Mouse (Mus musculus) left cerebral cortex, postnatal 10 days (tissue): Measurements from ENCODE around the gene Lsmem1. TPM values are rescaled to one million over a fixed set of nuclear protein-coding genes. Genes with fewer than 3 reads are reported as not detected.
"Not testable (repeated sequence)": the region's sequence is repeated elsewhere in the genome, so short reads cannot be mapped to it uniquely, and the experiment has no call there.

Source experiments
- DNase-seq, 2 experiments: peaks; one replicate each; pipeline ENCODE4 v3.0.0; 2021 to 2022; ENCODE audit warnings: low spot score in 2 of 2, mixed read lengths in 1 of 2; ENCODE audit errors: extremely low spot score in 1 of 2
- intact Hi-C: fragments of 180-260 bp; cut with DNase I; formaldehyde crosslinking; loops from one replicate; pipeline ENCODE4 v1.15.1; 2025
- total RNA-seq, 2 experiments: library from RNA; stranded (reverse); gene quantifications; 2 replicates each; pipeline ENCODE4 v1.2.3; 2021

Lsmem1 gene
- total RNA-seq, 2 experiments from 2014 or later = 0.92 to 1.7 TPM

DNA sequence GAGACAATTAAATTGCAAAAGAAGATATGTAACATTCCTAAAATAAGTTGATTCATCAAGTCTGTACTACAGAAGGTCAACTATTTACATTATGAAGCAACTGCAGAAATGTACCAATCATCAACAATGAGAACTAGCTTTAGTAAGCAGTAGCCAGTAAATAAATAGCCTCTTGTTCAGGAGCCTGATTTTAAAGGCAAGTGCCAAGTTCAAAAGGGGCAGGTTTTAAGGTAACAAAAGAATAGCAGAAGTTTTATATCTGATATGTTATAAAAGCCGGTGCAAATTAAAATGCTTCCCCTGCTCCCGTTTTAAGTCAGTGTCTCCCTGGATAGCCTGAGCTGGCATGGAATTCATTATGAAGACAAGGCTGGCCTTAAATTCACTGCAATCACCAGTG, 18.5 kb upstream of the Lsmem1 start:
- intact Hi-C loops = no loop called here

DNA sequence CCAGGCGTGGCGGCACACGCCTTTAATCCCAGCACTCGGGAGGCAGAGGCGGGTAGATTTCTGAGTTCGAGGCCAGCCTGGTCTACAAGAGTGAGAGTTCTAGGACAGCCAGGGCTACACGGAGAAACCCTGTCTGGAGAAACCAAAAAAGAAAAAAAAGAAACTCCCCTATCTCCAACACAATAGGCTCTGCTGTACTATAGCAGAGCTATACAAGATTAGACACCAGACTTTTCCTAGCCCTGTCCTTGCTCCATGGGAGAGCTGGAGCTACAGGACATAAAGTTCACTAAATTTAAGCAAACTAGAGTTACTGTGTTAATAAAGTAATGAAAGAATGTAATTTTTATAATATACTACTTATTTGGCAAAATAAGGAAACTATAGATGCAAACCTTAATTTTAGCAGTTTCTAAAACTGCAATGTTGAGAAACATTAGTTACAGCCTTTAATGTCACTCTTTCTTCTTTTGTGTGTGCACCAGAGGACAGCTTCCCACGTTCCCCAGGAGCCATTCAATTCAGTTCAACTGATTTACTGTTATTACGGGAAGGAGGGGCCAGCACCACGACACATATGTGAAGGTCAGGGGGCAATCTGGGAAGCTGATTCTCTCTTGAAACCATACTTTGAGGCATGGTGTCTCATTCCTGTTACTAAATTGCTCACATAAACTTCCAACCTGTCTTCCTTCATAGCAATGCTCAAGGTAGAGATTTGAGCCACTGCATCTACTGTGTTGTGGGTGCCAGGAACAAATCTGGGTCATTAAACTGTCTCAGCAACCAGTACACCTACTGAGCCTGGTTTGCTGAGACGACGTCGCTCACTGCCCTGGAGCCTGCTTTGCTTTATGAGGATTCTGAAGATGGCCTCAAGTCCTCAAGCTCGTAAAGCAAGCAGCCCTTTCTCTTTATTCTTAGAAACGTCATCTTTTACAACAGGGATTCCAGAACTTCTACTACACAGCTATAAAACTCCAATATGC, 15.9 kb upstream of the Lsmem1 start:
- DNase-seq = no peak
- intact Hi-C loops = no loop called here

More for the DNA sequence above, 18.5 kb upstream of the Lsmem1 start:
- no peak for DNase-seq

DNA sequence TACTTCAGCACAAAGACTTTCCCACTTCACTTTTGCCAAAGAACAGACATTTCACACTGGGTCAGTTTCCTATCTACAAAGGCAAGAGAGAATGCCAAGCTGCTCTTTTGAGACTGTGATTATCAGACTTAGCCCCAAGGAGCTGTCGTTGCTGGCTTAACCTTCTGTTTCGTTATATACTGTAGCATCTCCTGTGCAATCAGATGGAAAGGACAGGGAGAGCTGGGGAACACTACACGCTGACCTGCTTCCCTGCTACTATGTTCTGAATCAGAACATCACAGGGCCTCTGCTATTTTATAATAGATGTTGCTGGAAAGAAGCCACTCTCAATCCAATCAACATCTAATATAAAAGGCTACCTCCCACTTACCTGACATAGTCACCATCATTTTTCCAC, 9.8 kb upstream of the Lsmem1 start:
- intact Hi-C loops = no loop called here

DNA sequence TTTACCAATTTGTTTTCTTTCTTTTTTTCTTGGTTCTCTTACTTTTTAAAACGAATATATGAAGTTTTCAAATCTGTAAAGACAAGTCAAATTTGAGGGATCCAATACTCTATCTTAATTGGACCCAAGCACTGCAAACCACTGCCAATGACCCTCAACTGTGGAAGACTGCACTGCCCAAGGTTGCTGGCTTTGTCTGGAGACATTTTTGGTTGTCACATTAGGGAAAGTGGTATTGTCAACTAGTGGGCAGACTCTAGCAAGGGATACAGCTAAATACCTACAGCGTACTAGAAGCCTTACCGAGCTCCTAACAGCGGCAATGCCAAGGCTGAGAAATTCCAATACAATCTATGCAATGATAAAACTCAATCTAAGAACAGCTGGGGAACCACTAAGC, 8.6 kb upstream of the Lsmem1 start:
- intact Hi-C loops = no loop called here
- no peak for DNase-seq

More for the DNA sequence above, 9.8 kb upstream of the Lsmem1 start:
- DNase-seq = no peak

DNA sequence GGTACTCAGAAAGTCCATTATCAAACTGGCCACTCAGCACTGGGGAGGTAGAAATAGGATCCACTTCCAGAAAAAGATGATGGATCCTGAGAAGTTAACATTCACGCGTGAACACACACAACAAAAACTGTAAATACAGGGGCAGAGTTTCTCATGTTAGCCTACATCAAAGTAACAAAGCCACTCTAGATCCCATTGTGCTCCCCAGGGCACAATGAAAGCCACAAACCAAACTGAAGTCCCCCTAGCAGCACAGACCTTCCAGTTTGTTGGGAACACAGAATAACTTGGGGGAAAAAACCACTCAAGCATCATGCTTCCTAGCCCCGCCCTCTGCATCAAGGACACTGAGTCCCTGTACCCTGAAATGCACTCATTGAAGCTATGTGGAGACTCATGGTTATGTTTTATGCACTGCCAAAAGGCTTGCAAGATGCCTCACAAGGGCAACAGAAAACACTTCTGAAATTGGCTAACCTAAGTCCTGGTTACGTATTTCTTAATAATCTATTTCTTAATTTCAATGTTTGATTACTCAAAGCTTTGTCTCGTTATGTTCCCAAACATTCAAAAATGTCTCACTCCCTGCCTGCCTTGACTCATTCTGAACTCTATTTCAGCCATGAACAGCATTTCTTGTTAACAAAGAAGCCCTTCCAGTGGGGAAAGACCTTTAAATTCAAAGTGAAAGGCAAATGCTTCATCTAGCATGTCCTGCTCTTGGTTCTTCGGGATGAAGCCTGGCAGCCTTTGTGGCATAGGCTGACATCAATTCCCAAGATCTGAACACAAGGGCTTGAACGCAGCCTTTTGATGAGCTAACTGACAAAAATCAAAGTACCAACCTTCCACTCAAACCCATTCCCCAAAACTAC, 3.1 kb upstream of the Lsmem1 start:
- intact Hi-C loops = no loop called here
- DNase-seq = no peak

DNA sequence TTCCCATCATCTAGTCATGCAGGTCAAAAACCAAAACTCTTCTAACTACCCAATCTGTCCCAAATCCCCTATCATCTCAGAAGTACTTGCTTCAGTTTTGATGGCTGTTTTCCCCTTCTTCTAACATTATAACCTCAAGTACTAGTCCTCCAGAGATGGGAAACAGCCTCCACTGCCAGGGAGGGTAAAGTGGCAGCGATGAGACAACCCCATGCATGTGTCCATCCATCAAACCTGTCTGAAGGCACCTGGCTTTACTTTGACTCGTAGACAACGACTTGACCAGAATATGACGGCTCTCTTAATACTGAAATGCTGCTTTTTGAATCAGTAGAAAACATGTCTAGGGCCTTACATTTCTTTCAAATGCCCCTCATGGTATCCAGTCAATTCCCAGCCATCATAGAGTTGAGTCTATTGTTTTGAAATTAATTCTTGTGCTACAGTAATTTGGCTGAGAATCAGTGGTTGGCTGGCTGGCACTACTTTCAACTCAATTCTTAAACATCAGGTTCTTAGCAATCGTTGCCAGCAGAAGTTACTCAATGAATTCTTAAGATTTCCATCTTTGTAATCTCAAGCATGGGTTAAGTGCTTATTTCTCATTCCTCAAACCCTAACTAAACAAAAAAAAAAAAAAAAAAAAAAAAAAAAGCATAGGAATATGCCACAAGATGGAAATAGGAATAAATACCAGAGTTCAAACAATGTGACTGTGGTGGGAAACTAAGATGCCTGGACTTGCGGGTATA, 1.4 kb upstream of the Lsmem1 start:
- DNase-seq = no peak
- intact Hi-C loops = no loop called here

DNA sequence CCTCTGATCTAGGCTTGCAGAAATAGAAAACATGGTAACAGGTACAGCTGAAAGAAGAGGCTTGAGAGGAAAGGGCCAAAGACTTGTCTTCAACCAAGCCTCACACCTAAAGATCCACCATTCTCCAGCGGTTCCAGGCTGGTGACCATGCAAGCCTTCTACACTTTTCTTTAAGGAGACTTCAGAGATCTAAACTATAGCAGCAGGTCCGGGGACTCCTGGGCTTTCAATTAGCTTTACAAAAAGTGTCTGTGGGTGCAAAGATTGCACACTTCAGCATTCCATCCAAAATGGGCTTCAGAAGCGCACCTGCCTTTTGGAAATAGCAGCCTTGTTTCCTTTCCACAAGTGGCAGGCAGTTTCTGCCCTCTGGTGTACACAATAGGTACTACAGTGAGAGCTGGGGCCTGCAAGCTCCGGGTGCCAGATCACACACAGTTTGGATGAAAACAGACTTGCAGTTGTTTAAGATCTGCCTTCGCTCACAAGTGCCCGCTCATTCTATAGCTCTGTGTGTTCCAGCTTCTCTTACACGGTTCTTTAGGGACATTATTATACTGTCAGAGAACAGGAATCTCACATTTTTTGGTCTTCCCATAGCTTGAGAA, 609 bp upstream of the Lsmem1 start:
- intact Hi-C loops = no loop called here
- DNase-seq = peak; percentile 59 to 67

DNA sequence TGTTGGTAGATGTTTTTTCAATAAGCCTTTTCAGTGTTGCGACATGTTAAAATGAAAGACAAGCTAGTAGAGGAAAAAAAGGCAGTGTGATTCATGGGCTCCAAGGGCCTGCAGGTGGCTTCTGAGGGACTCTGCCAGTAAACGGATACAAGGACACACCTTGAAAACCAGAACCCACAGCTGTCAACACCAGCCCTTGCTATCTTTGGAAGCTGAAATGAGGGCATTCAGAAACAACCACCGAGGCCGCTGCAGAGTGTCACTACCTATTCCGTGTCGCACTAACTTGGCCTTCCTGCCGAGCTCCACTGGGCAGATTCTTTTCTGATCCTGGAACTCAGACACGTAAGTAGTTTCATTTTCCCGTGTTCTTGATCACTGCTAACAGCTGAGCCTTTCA, 863 bp downstream of the Lsmem1 start:
- intact Hi-C loops = no loop called here
- DNase-seq = no peak

DNA sequence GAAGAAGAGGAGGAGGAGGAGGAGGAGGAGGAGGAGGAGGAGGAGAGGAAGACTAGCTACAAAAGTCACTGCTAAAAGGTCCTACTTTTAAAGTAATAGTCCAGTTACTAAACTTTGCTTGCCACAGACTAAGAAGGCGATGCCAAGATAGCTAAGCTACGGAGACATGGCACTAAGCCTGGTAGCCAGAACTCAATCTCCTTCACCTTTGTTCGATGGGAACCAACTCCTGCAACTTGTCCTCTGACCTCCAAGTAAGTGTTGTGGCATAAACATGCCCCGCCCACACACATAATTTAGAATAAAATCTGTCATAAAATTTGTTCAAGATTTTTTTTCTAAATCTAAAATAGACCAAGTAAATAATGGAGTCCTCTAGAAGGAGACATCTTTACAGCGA, 1.3 kb downstream of the Lsmem1 start:
- intact Hi-C loops = no loop called here
- no peak for DNase-seq

DNA sequence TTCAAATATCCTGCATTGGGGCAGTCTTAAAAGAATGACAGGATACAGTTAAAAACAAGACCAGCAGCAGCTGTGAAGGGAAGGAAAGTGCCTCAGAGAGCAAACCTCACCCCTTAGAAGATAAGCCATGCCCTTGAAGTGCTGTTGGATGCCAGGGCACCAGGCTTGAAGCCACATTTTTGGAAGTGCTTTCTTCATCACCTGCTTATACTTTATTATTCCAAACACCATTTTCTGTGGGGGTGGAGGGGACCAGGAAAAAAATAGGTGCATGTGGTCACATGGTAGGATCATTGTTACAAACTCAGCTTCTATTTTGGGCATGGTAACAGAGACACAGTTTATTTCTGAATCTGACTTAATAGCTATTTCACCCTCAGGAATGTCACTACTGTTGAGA, 1.8 kb downstream of the Lsmem1 start:
- intact Hi-C loops = no loop called here
- no peak for DNase-seq

DNA sequence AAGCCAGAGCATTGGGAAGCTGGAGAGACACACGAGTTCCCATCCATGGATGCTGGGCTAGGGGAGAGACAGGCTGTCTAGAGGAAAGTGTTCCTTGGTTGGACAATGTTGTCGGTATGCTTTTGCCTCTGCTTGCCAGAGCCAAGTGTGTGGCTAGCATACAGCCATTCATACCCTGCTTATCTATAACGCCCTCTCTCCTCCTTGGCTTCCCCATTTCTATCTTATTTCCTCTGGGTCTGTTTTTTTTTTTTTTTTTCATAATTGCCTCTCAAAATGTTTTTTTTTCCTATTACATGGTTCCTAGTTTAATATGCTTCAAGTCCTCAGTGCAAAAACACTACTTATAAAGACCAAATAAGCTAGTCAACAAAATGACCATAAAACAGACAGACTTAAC, 13.8 kb downstream of the Lsmem1 start:
- intact Hi-C loops = no loop called here
- DNase-seq = no peak

DNA sequence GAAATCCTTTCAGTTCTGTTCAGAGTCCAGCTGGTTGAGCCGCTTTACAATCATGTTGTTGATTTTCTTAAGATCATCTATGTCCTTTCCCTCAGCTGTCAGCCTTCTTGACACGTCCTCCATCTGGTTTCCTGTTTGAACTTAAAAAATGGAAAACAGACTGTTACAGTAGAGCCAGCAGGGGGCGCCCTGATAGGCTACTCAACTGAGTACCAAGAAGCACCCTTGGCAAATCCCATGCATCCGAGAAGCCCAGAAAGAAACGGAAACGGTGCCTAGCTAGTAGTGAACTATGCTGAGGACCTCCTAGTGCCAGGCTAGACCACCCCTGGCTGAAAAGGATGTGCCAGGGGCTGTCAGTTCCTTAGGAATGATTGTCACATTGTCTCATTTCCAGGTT, 22.2 kb downstream of the Lsmem1 start:
- intact Hi-C loops = no loop called here
- DNase-seq = no peak

DNA sequence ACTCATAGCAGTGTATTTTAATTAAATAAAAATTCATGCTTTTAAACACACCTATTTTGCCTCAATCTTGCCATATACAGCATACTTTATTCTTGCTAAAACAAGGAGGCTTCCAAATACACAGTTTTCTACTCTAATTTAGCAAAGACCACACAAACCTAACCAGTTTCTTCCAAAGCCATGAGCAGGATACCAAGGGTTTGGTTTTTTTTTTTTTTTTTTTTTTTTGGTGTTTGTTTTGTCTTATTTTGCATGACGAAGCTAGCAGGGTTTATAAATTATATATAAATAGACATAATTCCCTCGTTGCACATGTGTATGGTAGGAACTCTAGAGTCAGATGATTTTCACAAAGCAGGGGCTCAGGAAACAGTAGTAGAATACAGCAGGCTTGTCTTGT, 23.1 kb downstream of the Lsmem1 start:
- DNase-seq = no peak
- intact Hi-C loops = no loop called here

DNA sequence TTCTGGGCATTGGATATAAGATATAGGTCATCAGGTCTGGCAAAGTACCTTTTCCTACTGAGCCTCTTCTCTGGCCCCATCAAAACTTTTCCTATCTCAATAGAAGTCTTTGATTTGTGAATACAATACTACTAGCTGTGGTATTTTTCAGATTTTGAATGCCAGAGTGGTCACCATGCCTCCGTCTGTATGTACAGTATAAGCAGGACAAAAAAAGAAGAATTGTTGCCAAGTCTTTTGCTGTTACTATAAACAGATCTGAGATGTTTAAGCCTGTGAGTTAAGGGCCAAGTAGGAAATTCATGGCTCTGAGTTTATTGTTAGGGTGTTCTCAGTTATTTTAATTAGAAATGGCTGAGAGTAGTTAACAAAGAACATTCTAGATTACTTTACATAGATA, 24.1 kb downstream of the Lsmem1 start:
- intact Hi-C loops, DNase-seq: not testable (repeated sequence)

DNA sequence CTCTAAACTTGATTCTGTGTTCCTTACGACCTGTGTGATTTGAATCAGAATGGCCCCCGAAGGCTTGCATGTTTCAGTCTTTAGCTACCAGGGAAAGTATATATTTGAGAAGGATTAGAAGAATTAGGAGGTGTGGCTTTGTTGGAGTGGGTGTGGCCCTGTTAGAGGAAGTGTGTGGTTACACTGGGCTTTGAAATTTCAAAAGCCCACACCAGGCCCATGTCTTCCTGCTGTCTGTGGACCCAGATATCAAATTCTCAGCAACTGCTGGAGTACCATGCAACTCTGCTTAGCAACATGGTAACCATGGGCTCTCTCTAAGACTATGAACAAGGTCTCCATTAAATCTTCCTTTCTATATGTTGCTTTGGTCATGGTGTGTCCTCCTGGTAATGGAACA, 27.7 kb downstream of the Lsmem1 start:
- intact Hi-C loops = no loop called here
- no peak for DNase-seq

DNA sequence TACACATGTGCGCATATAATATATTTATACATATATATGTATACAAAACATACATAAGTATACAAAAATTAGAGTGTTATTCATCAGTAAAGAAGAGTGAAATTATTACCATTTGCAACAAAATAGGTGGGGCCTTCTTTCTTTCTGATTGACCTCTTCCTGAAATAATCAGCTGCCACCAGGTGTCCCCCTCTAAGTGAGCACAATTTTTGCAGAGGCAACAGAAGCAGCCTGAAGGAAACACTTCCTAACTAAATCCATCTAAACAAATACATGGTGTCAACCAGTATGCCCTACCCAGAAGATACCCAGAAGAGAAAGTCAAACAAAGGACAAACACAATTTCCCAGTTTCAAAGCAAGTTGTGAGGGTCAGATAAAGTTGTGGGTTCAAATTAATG, 29.6 kb downstream of the Lsmem1 start:
- no peak for DNase-seq
- intact Hi-C loops = no loop called here

DNA sequence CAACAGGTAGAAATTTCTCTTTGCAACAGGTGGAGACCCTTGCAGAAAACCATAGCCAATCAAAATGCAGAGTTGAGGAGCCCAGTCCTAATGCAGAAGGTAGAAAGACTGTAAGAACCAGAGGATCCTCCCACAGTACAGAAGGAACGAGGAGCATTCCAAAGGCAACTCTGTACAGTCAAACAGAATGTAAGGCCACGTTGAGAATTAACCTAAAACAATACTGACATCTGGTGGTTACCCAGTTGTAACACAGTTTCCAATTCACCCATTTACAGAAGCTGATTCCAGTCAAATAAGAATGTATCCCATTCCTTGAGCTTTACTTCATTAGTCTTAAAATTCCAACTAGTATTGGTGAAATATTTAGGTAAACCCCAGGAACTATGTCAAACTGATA, 34.7 kb downstream of the Lsmem1 start:
- DNase-seq = peak in 1 of 2 experiments; percentile 55
- intact Hi-C loops = loop anchor here (2.0 kb wide), 1 partner anchor 84 kb away; no protein-coding TSS in a partner anchor

DNA sequence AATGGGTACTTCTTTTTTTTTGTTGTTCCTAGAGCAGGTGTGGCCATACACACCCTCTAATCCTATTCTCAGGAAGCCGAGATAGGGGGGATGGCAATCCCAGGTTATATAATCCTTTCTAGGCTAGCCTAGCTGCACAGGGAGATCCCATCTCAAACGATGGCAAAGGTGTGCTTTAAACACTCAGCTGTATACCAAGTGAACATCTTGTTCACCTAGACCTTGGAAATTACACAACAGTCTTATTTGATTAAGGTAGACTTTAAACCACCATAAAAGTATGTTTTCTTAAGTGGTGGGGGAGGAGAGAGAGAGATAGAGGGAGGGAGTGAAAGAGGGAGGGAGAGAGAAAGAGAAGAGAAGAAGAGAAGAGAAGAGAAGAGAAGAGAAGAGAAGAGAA, 38.5 kb downstream of the Lsmem1 start:
- intact Hi-C loops = no loop called here
- DNase-seq = no peak

DNA sequence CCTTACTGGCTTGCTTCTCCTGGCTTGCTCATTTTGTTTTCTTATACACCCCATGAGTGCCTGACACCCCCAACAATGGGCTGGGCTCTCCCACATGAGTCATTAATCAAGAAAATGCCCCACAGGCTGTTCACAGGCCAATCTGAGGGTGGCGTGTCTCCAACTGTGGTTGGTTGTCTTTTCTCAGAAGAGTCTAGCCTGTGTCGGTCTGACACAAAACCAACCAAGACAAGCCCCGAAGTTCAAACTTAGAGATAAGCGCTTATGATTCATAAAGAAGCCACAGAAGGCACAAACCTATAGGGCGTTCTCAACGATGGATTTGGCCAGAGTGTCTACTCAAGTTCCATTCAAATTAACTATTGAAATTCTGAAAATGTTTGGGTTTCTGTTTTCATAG, 45.1 kb downstream of the Lsmem1 start:
- no peak for DNase-seq
- intact Hi-C loops = no loop called here
